Mouse (Mus musculus) fat pad, adult 2 months (tissue): ENCODE results near the gene Rab3c.

ENCODE experiments used
- DNase-seq: peaks from one replicate; pipeline ENCODE4 v3.0.0-alpha.2; 2011; ENCODE audit warnings: low read depth, low spot score; ENCODE audit errors: extremely low read depth

Rab3c gene

GRCm38 (mm10) chr13:110097424-110098050 lies 183.3 kb downstream of the Rab3c start:
- no peak for DNase-seq

- DNase-seq = no peak
Observed at GRCm38 (mm10) chr13:110094998-110095397, 185.8 kb downstream of the Rab3c start.

DNA sequence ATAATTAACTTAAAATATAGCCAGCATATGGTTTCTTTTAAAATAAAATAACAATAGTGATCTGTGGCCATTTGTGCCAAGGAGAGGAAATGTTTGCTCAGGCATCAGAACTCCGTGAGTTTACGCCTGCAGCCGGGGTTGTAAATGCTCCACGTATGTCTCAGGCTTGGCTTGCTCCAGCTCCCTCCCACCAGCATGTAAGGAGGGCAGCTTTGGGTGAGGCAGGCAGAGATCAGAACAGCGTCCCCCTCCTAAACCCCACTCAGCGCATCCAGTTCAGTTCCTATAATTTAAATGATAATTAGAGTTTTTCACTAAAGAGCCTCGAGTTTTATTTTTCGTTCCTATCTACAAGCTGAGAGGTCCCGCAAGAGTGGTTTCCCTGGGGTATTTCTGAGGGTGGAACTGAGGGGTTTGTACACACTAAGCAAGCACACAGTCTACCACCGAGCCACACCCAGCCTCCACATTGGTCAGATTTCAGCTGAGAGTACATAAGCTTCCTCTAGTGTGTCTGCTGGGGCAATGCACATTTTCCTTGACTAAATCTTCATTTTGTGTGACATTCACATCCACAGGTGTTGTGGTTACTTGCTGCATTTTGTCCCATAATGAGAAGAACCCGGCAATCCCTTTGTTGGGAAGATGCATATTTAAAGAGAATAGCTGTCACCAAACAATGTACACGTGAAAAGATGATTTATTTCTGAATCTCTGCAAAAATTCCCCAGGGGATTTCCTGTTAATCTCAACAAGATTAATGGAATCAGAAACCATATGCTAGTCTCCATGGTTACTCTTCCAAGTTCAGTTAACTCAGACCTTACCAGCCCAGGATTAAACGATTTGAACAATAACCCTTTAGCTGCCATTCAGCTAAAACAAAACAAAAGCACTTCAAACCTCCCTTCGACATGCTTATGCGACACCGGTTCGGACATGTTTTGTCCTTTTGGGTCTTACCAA lies 186.8 kb downstream of the Rab3c start:
- DNase-seq = no peak

DNA sequence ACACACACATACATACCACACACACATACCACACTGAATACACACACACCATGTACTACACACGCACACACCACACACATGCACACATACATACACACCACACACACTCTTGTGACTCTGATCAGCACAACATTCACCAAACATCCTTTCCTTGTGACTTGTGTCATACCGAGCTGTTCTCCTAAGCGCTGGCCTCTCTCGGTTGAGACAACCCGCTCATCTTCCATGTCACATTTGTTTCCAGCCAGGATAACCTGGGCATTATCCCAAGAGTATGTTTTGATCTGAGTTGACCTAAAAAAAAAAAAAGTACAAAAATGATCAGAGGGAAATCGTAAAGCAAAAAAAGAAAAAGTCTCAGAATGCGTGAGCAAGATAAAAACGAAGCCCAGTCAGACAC lies 196.8 kb downstream of the Rab3c start:
- no peak for DNase-seq

DNA sequence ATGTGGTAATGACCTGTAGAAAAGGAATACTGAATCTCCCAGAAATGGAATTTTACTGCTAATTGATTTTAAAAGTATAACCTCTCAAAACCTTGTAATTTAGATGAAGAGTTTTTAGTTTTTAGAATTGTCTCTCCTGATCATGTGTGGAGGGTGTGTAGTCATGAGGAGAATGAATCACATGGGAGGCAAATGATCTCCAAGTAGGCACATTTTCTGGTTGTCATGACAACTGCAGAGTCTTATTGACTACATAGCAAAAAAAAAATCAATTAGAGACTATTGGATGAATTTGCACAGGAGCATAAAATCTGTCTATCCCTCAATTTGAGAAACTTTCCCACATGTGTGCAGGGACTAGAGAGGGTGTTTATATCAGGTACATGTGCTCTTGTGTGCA lies 199.6 kb downstream of the Rab3c start:
- DNase-seq = no peak

DNA sequence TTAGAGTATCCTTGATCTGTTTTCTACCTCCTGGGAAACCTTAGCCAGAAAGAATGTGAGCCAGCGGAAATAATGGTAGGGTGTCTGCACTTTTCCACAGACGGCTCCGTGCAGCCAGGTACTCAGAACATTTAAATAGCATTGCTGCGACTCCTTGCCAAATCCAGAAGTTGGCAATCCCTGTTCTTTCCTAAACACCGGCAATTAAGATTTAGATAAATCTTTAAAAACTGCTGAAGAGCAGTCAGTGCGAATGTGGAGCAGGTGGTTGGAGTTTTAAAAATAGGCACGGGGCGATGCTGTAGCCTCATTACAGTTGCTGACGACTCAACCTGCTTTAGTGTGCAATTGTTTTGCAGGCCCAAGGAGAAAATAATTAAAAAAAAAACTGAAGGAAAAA lies 205.2 kb downstream of the Rab3c start:
- no peak for DNase-seq

- no peak for DNase-seq
Observed at GRCm38 (mm10) chr13:110074180-110074579, 206.6 kb downstream of the Rab3c start.

- DNase-seq = no peak
Observed at GRCm38 (mm10) chr13:110067149-110067548, 213.6 kb downstream of the Rab3c start.

GRCm38 (mm10) chr13:110066674-110067073 lies 214.1 kb downstream of the Rab3c start:
- no peak for DNase-seq

GRCm38 (mm10) chr13:110062835-110063411 lies 217.9 kb downstream of the Rab3c start:
- DNase-seq = no peak

DNA sequence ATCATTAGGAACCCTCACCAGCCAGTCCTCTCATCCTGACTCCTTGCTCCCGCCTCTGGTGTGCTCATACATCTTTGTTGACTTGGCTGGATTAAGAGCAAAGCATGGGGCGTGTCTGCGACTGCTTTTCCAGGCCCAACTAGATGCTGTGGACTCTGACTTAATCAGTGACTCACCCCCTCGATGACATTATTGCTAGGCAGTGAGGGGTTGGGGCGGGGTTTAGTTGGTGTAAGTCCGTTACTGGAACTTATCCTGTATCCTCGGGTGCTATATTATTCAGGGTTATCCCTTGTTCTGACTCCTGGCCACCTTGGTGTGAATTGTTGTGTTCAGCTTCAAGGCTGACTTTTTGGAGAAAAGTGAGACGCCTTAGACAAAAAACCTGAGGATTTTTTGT lies 218.5 kb downstream of the Rab3c start:
- no peak for DNase-seq

- no peak for DNase-seq
Observed at GRCm38 (mm10) chr13:110054538-110054937, 226.3 kb downstream of the Rab3c start.

DNA sequence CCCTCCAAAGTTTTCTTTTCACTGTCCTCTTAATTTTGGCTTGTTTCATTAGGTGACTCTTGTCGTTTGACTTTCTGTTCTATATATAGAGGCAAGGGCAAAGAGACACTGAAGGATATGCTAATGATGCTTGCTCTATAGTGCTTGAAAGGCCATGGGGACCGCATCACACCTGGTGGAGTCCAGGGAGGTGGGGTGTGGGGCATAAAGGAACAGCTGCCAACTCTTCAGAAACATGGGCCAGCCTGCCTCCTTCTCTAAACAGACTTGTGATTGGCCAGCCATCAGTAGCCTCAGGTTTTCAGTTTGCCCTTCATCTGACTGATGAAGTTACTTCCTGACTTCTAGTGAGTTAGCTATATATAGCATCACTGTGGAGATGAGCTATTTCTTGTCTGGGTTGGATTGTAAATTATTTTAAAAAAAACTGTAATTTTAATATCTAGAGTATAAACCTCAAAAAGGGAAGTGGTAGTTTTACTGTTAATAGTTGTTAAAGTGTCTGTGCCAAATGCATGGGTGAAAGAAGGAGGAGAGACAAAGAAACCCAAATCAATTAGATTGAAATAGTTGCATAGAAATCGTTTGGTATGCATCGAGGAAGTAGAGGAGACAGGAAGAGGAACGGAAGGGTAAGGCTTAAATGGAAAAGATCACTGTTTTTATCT lies 231.9 kb downstream of the Rab3c start:
- DNase-seq = no peak

DNA sequence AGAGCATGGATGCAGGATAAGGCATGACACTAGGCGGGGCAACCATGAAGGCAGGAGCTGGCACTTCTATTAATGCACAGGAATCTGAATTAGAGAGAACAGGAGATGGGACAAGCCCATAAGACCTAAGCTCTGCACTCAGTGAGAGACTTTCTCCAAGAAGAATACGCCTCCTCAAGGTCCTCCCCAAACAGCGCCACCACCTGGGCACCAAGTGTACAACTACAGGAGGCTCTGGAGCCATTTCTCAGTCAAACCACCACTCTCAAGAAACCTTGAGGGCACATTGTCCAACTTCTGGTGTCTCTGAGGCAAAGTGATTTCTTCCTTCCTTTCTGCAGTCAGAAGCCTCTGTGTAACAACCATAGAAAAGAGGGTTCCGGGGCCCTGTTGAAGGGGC lies 236.4 kb downstream of the Rab3c start:
- no peak for DNase-seq

DNA sequence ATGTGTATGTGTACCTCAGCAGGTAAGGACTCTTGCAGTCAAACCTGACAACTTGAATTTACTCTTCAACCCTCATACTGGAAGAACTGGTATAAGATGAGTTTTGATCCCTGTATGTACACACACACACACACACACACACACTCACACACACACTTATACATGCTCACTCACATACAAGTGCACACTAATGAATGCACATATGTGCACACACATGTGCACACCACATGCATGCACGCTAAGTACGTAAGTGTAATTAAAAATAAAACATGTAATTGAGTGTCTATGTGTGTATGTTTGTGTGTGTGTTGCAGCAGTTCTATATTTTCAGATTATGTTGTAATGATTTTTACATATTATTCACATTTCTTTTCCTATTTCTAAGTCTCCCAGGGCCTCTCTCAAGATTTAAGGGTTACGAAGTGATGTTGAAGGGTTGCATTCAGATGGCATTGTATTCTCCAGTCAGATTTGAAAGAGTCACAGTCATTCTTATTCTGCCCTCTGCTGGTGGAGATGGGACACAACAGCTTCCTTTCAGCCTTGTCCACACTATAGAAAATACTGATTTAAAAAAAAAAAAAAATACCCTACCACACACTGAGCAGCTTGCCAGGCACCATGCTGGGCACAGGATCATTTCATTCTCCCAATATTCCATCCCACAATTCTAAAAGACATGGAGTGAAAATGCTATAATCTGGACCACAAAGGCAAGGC lies 240.9 kb downstream of the Rab3c start:
- no peak for DNase-seq

- no peak for DNase-seq
Observed at GRCm38 (mm10) chr13:110039170-110039569, 241.6 kb downstream of the Rab3c start.

DNA sequence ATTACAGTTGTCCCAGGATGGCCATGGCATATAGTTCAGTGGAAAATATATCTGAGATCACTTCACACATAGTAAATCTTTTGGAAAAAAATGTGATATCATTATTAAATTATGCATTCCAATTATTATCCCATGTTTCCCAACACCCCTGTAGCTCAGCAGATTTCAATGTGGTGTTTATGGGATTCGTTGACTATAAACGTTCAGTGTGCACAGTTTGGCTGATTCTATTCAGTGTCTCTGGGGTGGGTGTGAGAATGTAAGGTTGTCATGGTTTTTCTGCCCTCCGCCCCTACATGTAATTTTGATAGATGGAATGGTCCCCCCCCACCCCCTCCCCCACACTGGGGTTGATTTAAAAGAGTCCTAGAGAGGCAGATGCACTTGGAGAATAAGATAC lies 242.3 kb downstream of the Rab3c start:
- DNase-seq = no peak

DNA sequence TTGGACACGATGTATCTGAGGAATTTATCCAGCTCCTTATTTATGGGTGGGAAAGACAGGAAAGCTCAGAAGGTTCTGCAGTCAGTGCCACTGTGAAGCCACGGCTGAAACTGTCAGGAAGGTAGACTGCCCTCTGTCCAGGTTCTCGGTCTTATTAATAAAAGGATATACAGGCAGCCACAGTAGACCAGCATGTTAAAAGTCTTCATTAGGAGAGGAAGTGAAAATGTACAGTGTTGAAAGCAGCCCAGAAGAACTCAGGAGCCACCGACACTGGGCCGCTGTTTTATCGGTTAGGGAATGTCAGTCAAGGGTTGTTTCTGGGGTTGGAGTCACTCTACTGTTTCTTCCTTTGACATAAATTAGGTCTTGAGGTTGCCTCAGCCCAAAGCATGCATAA lies 245.9 kb downstream of the Rab3c start:
- DNase-seq = no peak

GRCm38 (mm10) chr13:110034041-110034440 lies 246.8 kb downstream of the Rab3c start:
- no peak for DNase-seq

DNA sequence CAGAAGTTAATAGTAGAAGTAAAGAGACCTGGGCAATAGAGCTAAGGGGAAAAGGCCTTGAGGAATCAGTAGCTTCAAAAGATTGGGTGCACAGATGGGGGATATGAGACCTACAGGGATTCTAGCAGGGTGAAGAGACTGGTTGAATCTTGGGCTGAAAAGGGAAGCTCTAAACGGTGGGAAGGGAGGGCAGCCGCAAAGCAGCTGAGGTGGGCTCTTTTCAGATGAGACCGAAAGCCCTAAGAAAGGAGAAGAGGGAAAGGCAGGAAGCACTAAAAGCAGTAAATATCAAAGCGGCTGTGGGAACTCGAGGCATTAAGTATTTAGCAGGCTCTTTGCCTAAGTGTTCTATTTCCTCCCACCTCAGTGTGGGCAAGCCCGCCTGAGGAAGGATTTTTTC lies 248.9 kb downstream of the Rab3c start:
- DNase-seq = no peak

DNA sequence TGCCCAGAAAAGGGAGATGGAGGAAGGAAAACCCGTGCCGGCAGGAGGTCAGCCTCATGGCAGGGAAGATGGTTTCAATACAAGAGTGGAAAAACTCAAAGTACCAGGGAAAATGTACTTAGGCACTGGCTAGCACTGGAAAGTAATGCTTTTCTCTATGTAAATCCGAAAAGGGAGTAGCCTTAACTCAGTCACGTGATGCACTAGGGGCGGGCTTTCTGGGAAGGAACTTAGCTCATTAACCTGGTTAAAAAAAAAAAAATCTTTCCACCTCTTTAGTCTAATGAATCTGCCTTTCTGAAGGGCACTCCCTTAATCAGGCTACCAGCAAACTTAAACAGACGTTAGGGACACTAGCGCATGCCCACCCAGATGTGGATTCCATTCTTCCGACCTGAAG lies 249.7 kb downstream of the Rab3c start:
- DNase-seq = no peak
